Mouse (Mus musculus) heart, adult 2 months (tissue): ENCODE data around the gene Atxn7. TPM values are rescaled to one million over a fixed set of nuclear protein-coding genes. Genes with fewer than 3 reads are reported as not detected.
"Not testable (repeated sequence)": the region's sequence is repeated elsewhere in the genome, so short reads cannot be mapped to it uniquely, and the experiment has no call there.

Source experiments
- DNase-seq, 2 experiments: peaks; one replicate each; pipeline ENCODE4 v3.0.0; 2021
- H3K27ac ChIP-seq: fragments of 200-600 bp; 2 replicates; pipeline ENCODE4 v1.8.1; 2022
- H3K27me3 ChIP-seq: fragments of 200-500 bp; 2 replicates; pipeline ENCODE4 v1.6.1; 2012; ENCODE audit warnings: mild to moderate bottlenecking, low read length, inconsistent platforms, mixed read lengths; ENCODE audit not compliant: control insufficient read depth, insufficient read depth
- H3K36me3 ChIP-seq: fragments of 200-500 bp; 2 replicates; pipeline ENCODE4 v1.6.1; 2012; ENCODE audit warnings: low read length, inconsistent platforms; ENCODE audit not compliant: control insufficient read depth, insufficient read depth
- H3K4me1 ChIP-seq: fragments of 200-500 bp; 2 replicates; pipeline ENCODE4 v1.6.1; 2011; ENCODE audit warnings: low read length; ENCODE audit not compliant: control insufficient read depth, insufficient read depth
- H3K4me3 ChIP-seq: fragments of 200-600 bp; 2 replicates; pipeline ENCODE4 v1.8.1; 2022
- H3K79me2 ChIP-seq: fragments of 200-500 bp; replicated peaks from 2 replicates; pipeline ENCODE4 v1.6.1; 2012; ENCODE audit warnings: mild to moderate bottlenecking, inconsistent platforms, low read length, moderate library complexity, mixed read lengths; ENCODE audit not compliant: control insufficient read depth, insufficient read depth
- H3K9ac ChIP-seq: fragments of 200-500 bp; 2 replicates; pipeline ENCODE4 v1.6.1; 2012; ENCODE audit warnings: low read depth, mild to moderate bottlenecking, control low read depth, inconsistent platforms, low read length, mixed read lengths
- CTCF ChIP-seq: fragments of 200-600 bp; IDR thresholded peaks from 2 replicates; pipeline ENCODE4 v1.8.1; 2022; ENCODE audit warnings: antibody characterized with exemption, mild to moderate bottlenecking, moderate library complexity
- EP300 ChIP-seq: fragments of 200-500 bp; IDR thresholded peaks from 2 replicates; pipeline ENCODE4 v1.6.1; 2011; ENCODE audit warnings: low read depth, low read length, control low read depth; ENCODE audit not compliant: insufficient read depth
- POLR2A ChIP-seq: fragments of 200-500 bp; IDR thresholded peaks from 2 replicates; pipeline ENCODE4 v1.6.1; 2011; ENCODE audit warnings: mild to moderate bottlenecking, low read depth, low read length, control low read depth; ENCODE audit not compliant: insufficient read depth
- WGBS: fragments of 180-500 bp; shearing (Covaris S2); methylation state at CpG from one replicate; pipeline ENCODE4 v1.1.7; 2018; 5-methylcytosine and 5-hydroxymethylcytosine counted together
- intact Hi-C: fragments of 180-260 bp; cut with DNase I; formaldehyde crosslinking; loops from one replicate; pipeline ENCODE4 v1.15.1; 2025
- polyA plus RNA-seq: library from polyadenylated mRNA; depleted of rRNA; stranded (reverse); fragments of >200 nt; gene quantifications from 2 replicates; pipeline ENCODE4 v1.2.3, GENCODE M21; 2012
- total RNA-seq, 2 experiments: library from RNA; stranded (reverse); gene quantifications; 2 replicates each; pipeline ENCODE4 v1.2.3; 2021

The Atxn7 gene
- total and polyA plus RNA-seq, 3 experiments: 13.9 to 16.2 (median 16.1) TPM

DNA sequence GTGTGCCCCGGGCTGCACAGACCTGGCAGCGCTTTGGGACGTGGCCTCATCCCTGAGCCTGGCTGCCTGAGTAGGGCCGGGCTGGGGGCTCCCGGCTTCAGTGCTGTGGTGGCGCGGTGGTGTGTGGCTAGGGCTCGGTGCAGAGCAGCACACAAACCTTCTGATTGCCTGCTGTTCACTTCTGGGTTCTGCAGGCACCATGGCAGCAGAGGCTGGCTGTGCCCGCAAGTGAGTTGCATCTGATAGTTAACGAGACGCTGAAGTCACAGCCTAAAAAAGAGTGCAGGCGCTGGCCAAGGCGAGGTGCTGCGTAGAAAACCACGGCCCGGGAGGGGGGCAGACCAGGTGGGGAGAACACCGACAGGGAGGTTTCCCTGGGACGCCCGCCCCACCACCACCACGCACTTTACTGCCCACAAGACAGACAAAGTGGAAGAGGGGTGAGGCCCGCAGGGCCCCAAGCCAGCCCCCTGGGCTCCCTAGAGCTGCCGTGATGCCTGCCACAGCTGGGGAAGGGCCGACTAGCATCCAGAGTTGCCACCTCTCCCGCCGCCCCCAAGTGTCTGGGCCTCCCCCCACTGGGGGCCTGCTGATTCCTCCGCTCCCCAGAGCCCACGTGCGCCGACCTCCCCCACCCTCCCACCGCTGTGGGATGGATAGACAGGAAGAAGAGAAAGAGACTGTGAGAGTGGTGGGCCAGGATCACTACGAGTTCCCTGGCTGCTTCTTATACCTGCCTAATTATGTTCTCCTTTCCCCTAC lies 27.8 kb upstream of the Atxn7 start:
- Histone ChIP-seq H3K27me3 (no peaks in the 10 kb centered on the region), H3K27ac (no peak overlapping the region), H3K4me1 (no peaks in the 10 kb centered on the region), H3K9ac (peak overlapping the region; percentile 42), H3K4me3 (no peak overlapping the region), H3K36me3 (no peaks in the 10 kb centered on the region), H3K79me2 (no peaks in the 10 kb centered on the region)
- intact Hi-C loops: no loop called here
- TF ChIP-seq EP300: no peak
- DNase-seq: no peak
- 22% methylated on average over 31 of the region's 31 CpGs for WGBS

DNA sequence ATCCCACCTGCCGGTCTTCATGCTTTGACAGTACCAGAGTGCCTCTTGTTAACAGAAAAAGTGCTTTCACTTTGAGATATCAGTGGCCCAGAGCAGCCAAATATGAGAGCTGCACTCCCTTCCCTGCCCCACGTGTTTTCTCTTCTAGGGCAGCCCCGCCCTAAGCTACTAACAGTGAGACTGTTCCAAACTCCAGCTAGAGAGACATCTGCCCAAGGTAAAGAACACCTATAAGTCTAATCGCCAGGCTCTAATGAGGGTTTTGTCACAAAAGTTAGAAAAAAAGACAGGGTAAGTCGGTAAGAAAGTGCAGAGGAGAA lies 27.2 kb upstream of the Atxn7 start:
- Histone ChIP-seq H3K4me1 (no peaks in the 10 kb centered on the region), H3K79me2 (no peaks in the 10 kb centered on the region), H3K27ac (no peak overlapping the region), H3K27me3 (no peaks in the 10 kb centered on the region), H3K36me3 (no peaks in the 10 kb centered on the region), H3K4me3 (no peak overlapping the region), H3K9ac (peak overlapping the region; percentile 36)
- TF ChIP-seq EP300: no peak
- TF ChIP-seq POLR2A: no peak
- TF ChIP-seq CTCF: no peak
- WGBS: 34% methylated on average over 5 of the region's 5 CpGs
- intact Hi-C loops: no loop called here
- DNase-seq: no peak

- Histone ChIP-seq H3K27ac (no peak overlapping the region), H3K36me3 (no peaks in the 10 kb centered on the region), H3K4me3 (no peak overlapping the region), H3K4me1 (no peaks in the 10 kb centered on the region), H3K27me3 (no peaks in the 10 kb centered on the region), H3K79me2 (no peaks in the 10 kb centered on the region), H3K9ac (no peak overlapping the region)
- TF ChIP-seq EP300: no peak
- TF ChIP-seq CTCF: no peak
- TF ChIP-seq POLR2A: no peak
- 94% methylated on average over 4 of the region's 4 CpGs for WGBS
- intact Hi-C loops: no loop called here
- DNase-seq: no peak
Measured at GRCm38 (mm10) chr14:13944686-13945085, 16.6 kb upstream of the Atxn7 start.

- Histone ChIP-seq H3K9ac (no peak overlapping the region), H3K36me3 (peaks cover 3% of the 10 kb centered on the region), H3K27me3 (no peaks in the 10 kb centered on the region), H3K27ac (no peak overlapping the region), H3K4me3 (no peak overlapping the region), H3K4me1 (no peaks in the 10 kb centered on the region), H3K79me2 (no peaks in the 10 kb centered on the region)
- no peak for TF ChIP-seq EP300
- TF ChIP-seq CTCF: no peak
- TF ChIP-seq POLR2A: no peak
- WGBS: 93% methylated on average over 7 of the region's 7 CpGs
- DNase-seq: no peak
- intact Hi-C loops: no loop called here
Measured at GRCm38 (mm10) chr14:13948345-13948744, 12.9 kb upstream of the Atxn7 start.

DNA sequence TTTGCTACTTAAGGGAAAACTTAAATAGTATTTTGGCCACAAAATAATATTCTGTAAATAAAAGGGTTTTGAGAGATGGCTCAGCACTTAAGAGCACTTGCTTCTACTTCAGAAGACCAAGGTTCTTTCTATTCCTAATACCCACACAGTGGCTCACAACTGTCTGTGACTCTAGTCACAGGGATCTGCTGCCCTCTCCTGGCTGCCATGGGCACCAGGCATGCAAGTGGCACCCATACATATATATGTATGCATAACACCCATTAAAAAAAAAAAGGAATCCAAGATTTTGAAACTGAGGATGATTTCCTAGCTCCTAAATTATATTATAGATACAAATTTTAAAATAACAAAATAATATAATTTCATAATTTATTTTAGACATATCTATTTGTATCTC lies 10.8 kb upstream of the Atxn7 start:
- no peak overlapping the region for H3K4me3 ChIP-seq
- H3K79me2 ChIP-seq: no peaks in the 10 kb centered on the region
- H3K27me3 ChIP-seq: no peaks in the 10 kb centered on the region
- H3K4me1 ChIP-seq: no peaks in the 10 kb centered on the region
- intact Hi-C loops: no loop called here
- H3K36me3 ChIP-seq: peaks cover 4% of the 10 kb centered on the region
- no peak overlapping the region for H3K27ac ChIP-seq
- peak; percentile 12 to 31 for DNase-seq
- no peak overlapping the region for H3K9ac ChIP-seq
- peak; percentile 68 for TF ChIP-seq CTCF
- no peak for TF ChIP-seq POLR2A

DNA sequence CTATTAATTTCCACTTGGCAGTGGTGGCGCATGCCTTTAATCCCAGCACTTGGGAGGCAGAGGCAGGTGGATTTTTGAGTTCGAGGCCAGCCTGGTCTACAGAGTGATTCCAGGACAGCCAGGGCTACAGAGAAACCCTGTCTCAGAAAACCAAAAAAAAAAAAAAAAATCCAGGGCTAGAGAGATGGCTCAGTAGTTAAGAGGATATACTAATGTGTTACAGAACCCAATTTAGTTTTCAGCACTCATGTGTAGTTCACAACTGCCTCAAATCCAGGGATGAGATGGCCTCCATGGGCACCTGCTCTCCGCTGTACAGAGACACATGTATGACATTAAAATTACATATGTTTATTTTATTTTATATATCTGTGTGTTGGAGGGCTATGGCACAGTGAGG lies 9.1 kb upstream of the Atxn7 start:
- H3K9ac ChIP-seq, H3K79me2 ChIP-seq, DNase-seq, H3K27me3 ChIP-seq, H3K27ac ChIP-seq, H3K4me1 ChIP-seq, intact Hi-C loops, H3K36me3 ChIP-seq, H3K4me3 ChIP-seq: not testable (repeated sequence)
- WGBS: 96% methylated on average over 3 of the region's 3 CpGs

- Histone ChIP-seq H3K27me3 (no peaks in the 10 kb centered on the region), H3K4me3 (peak overlapping the region; percentile 87), H3K27ac (peak overlapping the region; percentile 87; the same call in 1 of the 2 replicates), H3K36me3 (0 out of 2 replicates have a peak, but pooled peaks cover 2% of the 10 kb centered on the region), H3K4me1 (peaks cover 2% of the 10 kb centered on the region; the same call in 1 of the 2 replicates), H3K79me2 (peaks cover 8% of the 10 kb centered on the region), H3K9ac (peak overlapping the region; percentile 57)
- DNase-seq: peak in 1 of 2 experiments; percentile 15
- TF ChIP-seq EP300: no peak
- TF ChIP-seq POLR2A: no peak
- TF ChIP-seq CTCF: no peak
- intact Hi-C loops: loop anchor here (2.0 kb wide), 1 partner anchor 53 kb away; no protein-coding TSS in a partner anchor
- WGBS: 6% methylated on average over 9 of the region's 9 CpGs
Measured at GRCm38 (mm10) chr14:13960079-13960478, 1.2 kb upstream of the Atxn7 start.
